Mouse (Mus musculus) bone marrow macrophage, adult 2 months (primary cell): ENCODE data around the gene Adgrv1. TPM values are rescaled to one million over a fixed set of nuclear protein-coding genes. Genes with fewer than 3 reads are reported as not detected.

Source experiments
- H3K27ac ChIP-seq: 2 replicates; pipeline ENCODE4 v1.5.1; 2012; ENCODE audit warnings: low read depth, low read length; ENCODE audit not compliant: insufficient read depth
- H3K4me1 ChIP-seq: 2 replicates; pipeline ENCODE4 v1.6.1; 2012; ENCODE audit warnings: low read length; ENCODE audit not compliant: control insufficient read depth, insufficient read depth
- H3K4me3 ChIP-seq: 2 replicates; pipeline ENCODE4 v1.5.1; 2012; ENCODE audit warnings: mild to moderate bottlenecking, low read length, moderate library complexity; ENCODE audit not compliant: insufficient read depth
- CTCF ChIP-seq: IDR thresholded peaks from 2 replicates; pipeline ENCODE4 v1.5.1; 2012; ENCODE audit warnings: low read depth, mild to moderate bottlenecking, low read length, moderate library complexity
- POLR2A ChIP-seq: IDR thresholded peaks from 2 replicates; pipeline ENCODE4 v1.6.1; 2012; ENCODE audit warnings: mild to moderate bottlenecking, low read depth, low read length, borderline replicate concordance
- polyA plus RNA-seq: library from polyadenylated mRNA; stranded (reverse); fragments of >200 nt; gene quantifications from 2 replicates; pipeline ENCODE4 v1.2.4, GENCODE M21; 2012; ENCODE audit not compliant: missing spikeins, insufficient read depth, insufficient read length

Gene Adgrv1
- polyA plus RNA-seq, 1 experiment = 0.58 TPM

DNA sequence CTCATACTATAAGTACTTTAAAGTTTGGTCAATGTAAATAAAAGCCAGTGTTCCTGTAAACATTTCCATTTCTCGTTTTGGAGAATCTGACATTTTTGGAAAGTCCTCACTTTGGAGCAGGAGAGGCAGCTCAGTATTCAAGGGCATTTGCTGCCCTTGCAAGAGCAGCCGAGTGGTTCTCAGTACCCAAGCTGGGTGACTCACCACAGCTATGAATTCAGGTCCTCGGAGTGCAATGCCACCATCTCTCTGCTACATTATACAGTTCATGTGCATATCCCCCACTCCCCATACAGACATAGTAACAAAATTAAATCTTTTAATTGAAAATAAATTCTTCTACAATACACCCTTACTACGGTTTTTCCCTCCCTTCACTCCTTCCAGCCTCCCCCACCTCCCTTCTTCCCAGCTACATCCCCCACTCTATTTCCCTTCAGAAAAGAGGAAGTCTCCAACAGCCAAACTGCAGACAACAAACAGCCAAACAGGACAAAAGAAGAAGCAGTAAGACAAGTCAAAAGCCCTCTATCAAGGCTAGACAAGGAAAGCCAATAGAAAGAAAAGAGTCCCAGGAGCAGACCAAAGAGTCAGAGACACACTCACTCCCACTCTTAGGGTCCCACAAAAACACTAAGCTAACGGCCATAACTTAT lies 262.0 kb downstream of the Adgrv1 start:
- no peak overlapping the region for H3K4me3 ChIP-seq
- peak overlapping the region; percentile 46 for H3K27ac ChIP-seq
- TF ChIP-seq CTCF = no peak
- no peak for TF ChIP-seq POLR2A
- H3K4me1 ChIP-seq = peaks cover 6% of the 10 kb centered on the region

DNA sequence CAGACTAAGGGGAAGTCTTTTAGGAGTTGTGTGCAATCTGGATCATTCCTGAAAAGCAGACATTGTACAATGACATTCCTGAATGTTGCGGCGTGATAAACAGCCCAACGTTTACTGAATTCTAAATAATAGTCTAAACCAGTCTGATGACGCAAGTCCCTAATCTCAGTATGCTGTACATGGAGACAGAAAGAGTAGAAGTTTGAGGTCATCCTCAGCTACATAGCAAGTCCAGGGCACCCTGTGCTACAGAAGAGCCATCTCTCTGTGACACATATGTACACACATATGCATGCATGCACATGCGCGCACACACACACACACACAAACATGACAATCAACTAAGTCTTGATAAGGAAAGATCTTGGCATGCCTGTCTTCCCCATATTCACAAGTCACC lies 262.8 kb downstream of the Adgrv1 start:
- no peak overlapping the region for H3K4me3 ChIP-seq
- no peak overlapping the region for H3K27ac ChIP-seq
- peaks cover 6% of the 10 kb centered on the region for H3K4me1 ChIP-seq
- TF ChIP-seq POLR2A = no peak
- no peak for TF ChIP-seq CTCF

DNA sequence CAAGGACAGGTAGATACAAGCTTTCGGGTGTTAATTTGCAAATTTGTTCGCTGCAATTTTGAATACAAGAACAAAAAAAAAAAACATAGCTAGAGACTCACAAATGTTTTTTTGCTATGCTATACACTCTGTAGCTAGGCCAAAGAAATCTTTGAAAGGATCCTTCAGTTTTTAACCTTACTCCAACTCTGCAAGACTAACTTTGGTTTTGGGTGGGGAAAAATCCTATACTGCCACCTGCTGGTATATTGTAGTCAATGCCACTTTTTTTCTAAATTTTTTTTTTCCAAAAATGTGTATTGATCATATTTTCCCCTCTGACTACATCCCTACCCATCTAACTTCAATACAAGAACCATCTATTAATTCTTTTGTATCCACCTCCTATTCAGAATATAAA lies 263.4 kb downstream of the Adgrv1 start:
- Histone ChIP-seq H3K4me1 (peaks cover 6% of the 10 kb centered on the region), H3K27ac (no peak overlapping the region), H3K4me3 (no peak overlapping the region)
- TF ChIP-seq CTCF = no peak
- no peak for TF ChIP-seq POLR2A

DNA sequence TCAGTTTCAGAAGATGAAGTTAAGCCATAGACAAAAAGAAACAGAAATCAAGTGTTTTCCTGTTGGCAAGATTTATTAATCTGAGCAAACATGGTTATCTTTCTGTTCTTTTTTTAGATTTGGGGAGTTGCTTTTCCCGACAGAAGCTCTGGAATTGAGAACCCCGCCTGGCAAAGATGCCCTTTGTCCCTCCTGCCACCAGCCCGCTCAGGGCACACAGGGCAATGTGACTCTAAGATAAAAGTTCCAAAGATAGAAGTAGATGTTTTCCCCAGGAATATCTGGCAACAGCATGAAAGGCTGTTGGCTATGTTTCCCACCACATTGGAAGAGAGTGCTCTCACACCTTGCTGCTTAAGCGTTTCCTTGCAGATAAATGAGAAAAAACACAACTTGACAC lies 264.0 kb downstream of the Adgrv1 start:
- TF ChIP-seq CTCF (no peak), POLR2A (no peak)
- H3K27ac ChIP-seq = no peak overlapping the region
- H3K4me3 ChIP-seq = no peak overlapping the region

DNA sequence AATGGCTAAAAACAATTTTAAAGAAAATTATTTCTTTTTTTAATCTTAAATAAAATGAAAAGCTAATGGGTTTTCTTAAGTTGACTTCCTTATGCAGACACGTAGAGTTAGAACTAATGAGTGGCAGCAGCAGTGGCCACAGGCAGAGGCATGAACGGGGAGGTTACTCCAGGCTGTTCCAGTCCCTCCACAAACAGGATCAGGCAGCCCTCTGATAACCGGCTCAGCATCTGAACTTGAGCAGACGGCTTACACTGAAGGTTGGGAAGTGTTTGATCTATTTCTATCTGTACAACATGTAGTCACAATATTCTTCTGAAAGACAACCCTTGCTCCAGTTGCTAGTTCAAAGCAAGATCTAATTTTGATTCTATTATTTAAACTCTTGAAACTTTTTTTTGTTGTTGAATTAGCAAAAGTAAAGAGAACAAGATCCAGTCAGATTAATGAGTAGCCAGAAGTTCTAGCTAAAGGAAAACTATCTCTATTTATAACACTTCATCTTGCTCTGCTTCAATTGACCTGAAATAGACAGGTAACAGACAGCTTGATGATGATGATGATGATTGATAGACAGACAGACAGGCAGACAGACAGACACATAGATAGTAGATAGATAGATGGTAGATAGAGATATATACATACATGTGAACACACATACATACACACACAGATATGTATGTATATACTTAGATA lies 265.1 kb downstream of the Adgrv1 start:
- peaks cover 6% of the 10 kb centered on the region for H3K4me1 ChIP-seq
- H3K27ac ChIP-seq = no peak overlapping the region
- TF ChIP-seq POLR2A = no peak
- TF ChIP-seq CTCF = no peak
- H3K4me3 ChIP-seq = no peak overlapping the region

More for the DNA sequence above, 264.0 kb downstream of the Adgrv1 start:
- peaks cover 6% of the 10 kb centered on the region for H3K4me1 ChIP-seq

DNA sequence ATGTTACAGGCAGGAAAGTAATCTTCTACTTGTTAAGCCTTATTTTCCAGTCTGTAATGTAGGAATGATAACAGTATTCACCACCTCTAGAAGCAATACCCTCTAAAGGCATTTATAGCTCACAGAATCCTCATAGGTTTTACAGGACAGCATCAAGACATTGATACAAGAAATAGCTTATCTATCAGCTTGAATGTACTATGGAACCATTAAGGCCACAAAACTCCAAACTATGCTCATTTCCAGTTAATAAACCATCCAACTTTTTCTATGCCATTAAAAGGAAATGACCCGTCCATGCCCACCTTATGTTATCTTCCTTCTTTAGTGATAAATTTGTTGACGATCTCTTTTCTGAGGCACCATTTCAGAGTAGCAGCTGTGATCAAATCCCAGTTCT lies 272.6 kb downstream of the Adgrv1 start:
- H3K4me3 ChIP-seq = no peak overlapping the region
- TF ChIP-seq CTCF (no peak), POLR2A (no peak)
- H3K27ac ChIP-seq = no peak overlapping the region
- H3K4me1 ChIP-seq = peaks cover 8% of the 10 kb centered on the region

DNA sequence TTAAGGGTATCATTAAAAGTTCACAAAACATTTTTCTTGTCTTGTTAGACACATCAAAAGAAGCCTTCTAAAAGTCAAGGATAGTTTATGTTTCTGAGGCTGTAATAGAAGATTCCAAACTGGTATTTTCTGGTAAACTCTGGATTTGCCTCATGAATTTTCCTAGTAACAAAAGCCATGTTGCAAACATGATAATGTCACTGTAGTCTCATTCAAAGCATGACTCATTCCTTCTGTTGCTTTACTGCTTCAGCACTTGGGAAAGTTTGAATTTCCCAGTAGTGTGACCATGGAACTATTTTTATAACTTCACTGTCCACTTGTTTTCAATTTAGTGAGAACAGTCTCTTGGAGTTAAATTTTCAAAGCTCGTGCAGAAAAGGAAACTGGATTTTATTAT lies 274.2 kb downstream of the Adgrv1 start:
- peaks cover 8% of the 10 kb centered on the region for H3K4me1 ChIP-seq
- H3K27ac ChIP-seq = no peak overlapping the region
- TF ChIP-seq POLR2A = no peak
- TF ChIP-seq CTCF = no peak
- H3K4me3 ChIP-seq = no peak overlapping the region

DNA sequence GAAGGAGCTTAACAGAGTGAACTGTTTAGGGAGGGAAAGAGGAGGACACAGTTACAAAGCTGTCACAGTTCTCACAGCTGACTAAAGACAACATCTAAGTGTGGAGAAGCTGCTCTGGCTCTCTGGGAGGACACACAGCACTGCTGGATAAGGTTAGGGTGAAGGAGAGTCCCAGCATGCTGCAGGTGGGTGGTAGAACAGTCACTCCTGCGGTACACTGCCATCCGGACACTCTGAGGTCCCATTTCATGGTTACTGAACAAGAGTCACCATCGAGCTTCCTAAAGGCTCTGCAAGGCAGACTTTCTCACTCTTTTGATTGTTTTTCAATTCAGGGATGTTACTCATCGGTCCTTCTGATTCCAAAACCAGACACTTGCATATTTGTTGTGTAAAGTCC lies 274.6 kb downstream of the Adgrv1 start:
- TF ChIP-seq CTCF = no peak
- no peak for TF ChIP-seq POLR2A
- peaks cover 8% of the 10 kb centered on the region for H3K4me1 ChIP-seq
- H3K4me3 ChIP-seq = no peak overlapping the region
- H3K27ac ChIP-seq = no peak overlapping the region

DNA sequence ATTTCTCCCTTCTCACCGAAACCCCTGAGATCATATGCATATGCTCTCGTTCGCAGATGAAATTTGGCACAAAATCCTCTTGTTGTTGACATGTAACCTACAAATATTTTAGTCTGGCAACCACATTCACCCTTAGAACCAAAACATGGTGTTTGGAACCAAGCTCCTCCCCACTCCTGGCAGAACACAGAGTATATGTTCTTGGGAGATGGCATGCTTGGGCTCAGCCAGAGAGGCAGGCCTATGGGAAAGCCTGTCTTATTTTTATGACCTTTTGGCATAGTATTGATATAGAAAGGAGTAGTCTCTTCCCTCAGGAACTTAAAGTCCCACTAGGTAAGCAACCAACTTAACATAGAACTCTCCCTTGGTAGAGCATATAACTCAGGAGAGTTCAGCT lies 275.7 kb downstream of the Adgrv1 start:
- no peak overlapping the region for H3K27ac ChIP-seq
- no peak overlapping the region for H3K4me3 ChIP-seq
- H3K4me1 ChIP-seq = peaks cover 8% of the 10 kb centered on the region
- no peak for TF ChIP-seq CTCF
- no peak for TF ChIP-seq POLR2A

DNA sequence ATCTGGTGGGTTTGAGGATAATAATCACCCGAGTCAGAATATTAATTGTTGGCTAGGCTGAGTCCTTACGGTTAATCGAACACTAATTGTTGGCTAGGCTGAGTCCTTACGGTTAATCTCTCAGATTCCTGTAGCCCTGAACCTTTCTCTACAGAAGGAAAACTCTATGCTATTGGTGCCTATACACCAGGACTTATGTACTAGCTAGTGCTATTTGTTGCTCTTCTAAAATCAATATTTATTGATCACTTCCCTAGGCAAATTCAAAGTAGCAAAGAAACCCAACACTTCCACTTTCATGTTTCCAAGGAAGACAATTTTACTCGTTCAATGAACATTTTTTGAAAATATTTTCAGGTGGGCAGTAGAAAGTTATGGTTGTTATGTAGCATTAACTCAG lies 278.4 kb downstream of the Adgrv1 start:
- H3K4me3 ChIP-seq = no peak overlapping the region
- no peak overlapping the region for H3K27ac ChIP-seq
- H3K4me1 ChIP-seq = peaks cover 14% of the 10 kb centered on the region
- TF ChIP-seq POLR2A = no peak
- TF ChIP-seq CTCF = no peak
